Mouse (Mus musculus): ENCODE measurements around the gene Ccdc33. TPM values are rescaled to one million over a fixed set of nuclear protein-coding genes. Genes with fewer than 3 reads are reported as not detected.

The Ccdc33 gene
- total and polyA plus RNA-seq, 3 experiments: 0.21 to 1.0 TPM; not detected in 1

DNA sequence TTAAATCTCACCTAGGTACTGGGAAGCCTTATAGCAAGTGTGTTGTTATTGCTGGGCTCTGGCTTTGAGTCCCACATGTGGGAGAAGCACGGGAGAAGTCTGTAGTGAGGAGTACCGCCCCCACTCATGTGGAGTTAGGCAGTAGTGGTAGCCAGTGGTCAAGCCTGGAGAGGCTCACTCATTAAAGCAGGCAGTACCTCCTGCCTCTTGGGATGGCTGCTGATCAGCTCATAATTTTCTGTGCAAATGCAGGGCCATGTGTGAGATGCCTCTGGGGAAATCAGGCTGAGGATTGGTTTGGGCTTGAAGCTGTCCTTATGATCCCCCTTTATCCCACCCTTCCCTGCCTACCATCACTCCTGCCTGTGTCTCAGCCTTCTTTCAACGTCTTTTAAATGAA, 44.1 kb downstream of the Ccdc33 start:
- dilution Hi-C loops (cut with MboI; ENCODE audit: extremely low pct_ligation_motif_present, extremely low pct_unique_long_range_greater_than_20kb, low sequenced_read_pairs) (no loop called here), in situ Hi-C loops (cut with MboI; ENCODE audit: low pct_ligation_motif_present, low pct_unique_long_range_greater_than_20kb, low sequenced_read_pairs) (no loop called here)
- TF ChIP-seq KAT2A (IDR thresholded peaks at IDR 0.05; ENCODE audit: insufficient replicate concordance, low read length) (no peak), POLR2A (IDR thresholded peaks at IDR 0.05; ENCODE audit: low read depth, low read length) (no peak), RCOR1 (conservative IDR thresholded peaks at IDR 0.05; ENCODE audit: low read depth, low read length) (no peak), MAFK (IDR thresholded peaks at IDR 0.05; ENCODE audit: insufficient replicate concordance, low read length) (no peak), ZMIZ1 (IDR thresholded peaks at IDR 0.05; ENCODE audit: low read depth, low read length) (no peak), EP300 (IDR thresholded peaks at IDR 0.05; ENCODE audit: low read length) (no peak), MAX (IDR thresholded peaks at IDR 0.05; ENCODE audit: low read length) (no peak), HCFC1 (IDR thresholded peaks at IDR 0.05; ENCODE audit: low read depth, low read length) (no peak), PAX5 (IDR thresholded peaks at IDR 0.05; ENCODE audit: low read length) (no peak), ZKSCAN1 (IDR thresholded peaks at IDR 0.05; ENCODE audit: borderline replicate concordance, low read depth, low read length) (no peak), SMC3 (IDR thresholded peaks at IDR 0.05; ENCODE audit: low read depth, low read length) (no peak), GABPA (IDR thresholded peaks at IDR 0.05; ENCODE audit: insufficient replicate concordance, low read depth, low read length) (no peak), MEF2A (IDR thresholded peaks at IDR 0.05; ENCODE audit: borderline replicate concordance, low read depth, low read length) (no peak), ETS1 (conservative IDR thresholded peaks at IDR 0.05; ENCODE audit: low read depth, low read length) (no peak), CHD2 (IDR thresholded peaks at IDR 0.05; ENCODE audit: low read length) (no peak)
- Histone ChIP-seq H3K27ac (ENCODE audit: insufficient read depth, low read depth) (no peak overlapping the region), H3K27me3 (replicated peaks) (peaks cover 61% of the 10 kb centered on the region), H3K36me3 (replicated peaks in 1 of 2; ENCODE audit: control insufficient read depth in 1 of 2, insufficient read depth in 1 of 2, low read length in 1 of 2) (no peaks in the 10 kb centered on the region), H3K79me2 (replicated peaks; ENCODE audit: control insufficient read depth, extremely low read depth, insufficient read depth, poor library complexity, severe bottlenecking) (no peaks in the 10 kb centered on the region), H3K4me3 (replicated peaks in 1 of 3; ENCODE audit: low read depth in 2 of 3, low read length in 2 of 3, poor library complexity in 1 of 3) (no peak overlapping the region), H3K4me1 (ENCODE audit: control insufficient read depth in 1 of 2, insufficient read depth in 2 of 2) (no peaks in the 10 kb centered on the region; a peak in 1 of 4 replicates), H3K9ac (ENCODE audit: insufficient read depth, low read depth) (no peak overlapping the region), H3K4me2 (ENCODE audit: insufficient read depth, low read depth, poor library complexity, severe bottlenecking) (no peak overlapping the region), H3K9me3 (replicated peaks; ENCODE audit: low read length) (no peaks in the 10 kb centered on the region)
- no peak for DNase-seq (ENCODE audit: extremely low read depth)

DNA sequence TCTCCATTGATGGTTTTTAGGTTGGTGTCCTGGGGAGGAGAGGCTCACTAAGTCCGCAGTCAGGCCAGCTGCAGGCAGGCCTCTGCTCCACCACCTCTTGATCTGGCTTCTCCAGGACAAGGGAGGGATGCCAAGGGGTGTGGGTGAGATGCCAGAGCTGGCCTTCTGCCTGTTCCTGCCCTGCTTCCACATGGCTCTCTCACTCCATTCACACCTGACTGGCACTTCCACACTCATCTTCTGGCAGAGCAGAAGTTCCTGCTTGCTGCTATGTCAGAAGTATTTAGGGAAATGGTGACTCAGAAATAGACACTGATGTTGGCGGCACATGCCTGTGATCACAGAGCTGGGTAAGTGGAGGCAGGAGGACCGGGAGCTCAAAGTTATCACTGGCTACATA, 51.1 kb downstream of the Ccdc33 start:
- Histone ChIP-seq H3K79me2 (replicated peaks; ENCODE audit: control insufficient read depth, extremely low read depth, insufficient read depth, poor library complexity, severe bottlenecking) (no peaks in the 10 kb centered on the region), H3K4me1 (ENCODE audit: control insufficient read depth in 1 of 2, insufficient read depth in 2 of 2) (no peaks in the 10 kb centered on the region; a peak in 1 of 4 replicates), H3K4me3 (replicated peaks in 1 of 3; ENCODE audit: low read depth in 2 of 3, low read length in 2 of 3, poor library complexity in 1 of 3) (no peak overlapping the region), H3K4me2 (ENCODE audit: insufficient read depth, low read depth, poor library complexity, severe bottlenecking) (no peak overlapping the region), H3K27me3 (replicated peaks) (peaks cover 49% of the 10 kb centered on the region), H3K27ac (ENCODE audit: insufficient read depth, low read depth) (no peak overlapping the region), H3K9me3 (replicated peaks; ENCODE audit: low read length) (no peaks in the 10 kb centered on the region), H3K9ac (ENCODE audit: insufficient read depth, low read depth) (no peak overlapping the region), H3K36me3 (replicated peaks in 1 of 2; ENCODE audit: control insufficient read depth in 1 of 2, insufficient read depth in 1 of 2, low read length in 1 of 2) (no peaks in the 10 kb centered on the region)
- in situ Hi-C loops (cut with MboI; ENCODE audit: low pct_ligation_motif_present, low pct_unique_long_range_greater_than_20kb, low sequenced_read_pairs) (no loop called here), dilution Hi-C loops (cut with MboI; ENCODE audit: extremely low pct_ligation_motif_present, extremely low pct_unique_long_range_greater_than_20kb, low sequenced_read_pairs) (no loop called here)
- TF ChIP-seq EP300 (IDR thresholded peaks at IDR 0.05; ENCODE audit: low read length) (no peak), ZNF384 (IDR thresholded peaks at IDR 0.05; ENCODE audit: low read depth, low read length) (no peak), RAD21 (IDR thresholded peaks at IDR 0.05; ENCODE audit: low read depth, low read length) (no peak), ZMIZ1 (IDR thresholded peaks at IDR 0.05; ENCODE audit: low read depth, low read length) (no peak), CTCF (conservative IDR thresholded peaks at IDR 0.05 in 1 of 2, IDR thresholded peaks at IDR 0.05 in 1 of 2; ENCODE audit: low read depth in 2 of 2, low read length in 2 of 2) (no peak), SIN3A (IDR thresholded peaks at IDR 0.05; ENCODE audit: low read length) (no peak), PAX5 (IDR thresholded peaks at IDR 0.05; ENCODE audit: low read length) (no peak), KAT2A (IDR thresholded peaks at IDR 0.05; ENCODE audit: insufficient replicate concordance, low read length) (no peak), ETS1 (conservative IDR thresholded peaks at IDR 0.05; ENCODE audit: low read depth, low read length) (no peak), TBP (conservative IDR thresholded peaks at IDR 0.05; ENCODE audit: low read depth, low read length) (no peak), MEF2A (IDR thresholded peaks at IDR 0.05; ENCODE audit: borderline replicate concordance, low read depth, low read length) (no peak), UBTF (IDR thresholded peaks at IDR 0.05; ENCODE audit: low read depth, low read length) (no peak)
- DNase-seq (ENCODE audit: extremely low read depth): no peak

All from CH12.LX (cell line).